Mouse (Mus musculus) CH12.LX (cell line): ENCODE measurements around the gene Phb2. TPM values are rescaled to one million over a fixed set of nuclear protein-coding genes. Genes with fewer than 3 reads are reported as not detected.

Experiments
- DNase-seq: peaks from one replicate; pipeline ENCODE4 v3.0.0-alpha.2; 2013; ENCODE audit errors: extremely low read depth
- H3K27ac ChIP-seq: 2 replicates; pipeline ENCODE4 v1.5.1; 2012; ENCODE audit warnings: low read depth, mild to moderate bottlenecking, control low read depth, moderate library complexity; ENCODE audit not compliant: insufficient read depth
- H3K27me3 ChIP-seq: replicated peaks from 2 replicates; pipeline ENCODE3; 2012; ENCODE audit warnings: inconsistent platforms
- H3K36me3 ChIP-seq, 2 experiments: replicated peaks in 1 of 2; 2 replicates each; pipeline versions ENCODE3 to v1.6.1; 2012; ENCODE audit warnings: inconsistent platforms in 1 of 2, low read length in 1 of 2, mild to moderate bottlenecking in 1 of 2, mixed read lengths in 1 of 2, moderate library complexity in 1 of 2; ENCODE audit not compliant: control insufficient read depth in 1 of 2, insufficient read depth in 1 of 2
- H3K4me1 ChIP-seq, 2 experiments: 2 replicates each; pipeline ENCODE4 v1.6.1; 2012; ENCODE audit warnings: inconsistent platforms in 1 of 2, moderate library complexity in 1 of 2; ENCODE audit not compliant: insufficient read depth in 2 of 2, control insufficient read depth in 1 of 2
- H3K4me2 ChIP-seq: 2 replicates; pipeline ENCODE4 v1.6.1; 2012; ENCODE audit warnings: low read depth, mild to moderate bottlenecking, control low read depth; ENCODE audit not compliant: poor library complexity, insufficient read depth, severe bottlenecking
- H3K4me3 ChIP-seq, 3 experiments: fragments of 150-350 bp in 1 of 3; sonication (generic) in 1 of 3; replicated peaks in 1 of 3; 2 replicates each; pipeline versions ENCODE3 to v1.5.1; 2011 to 2012; ENCODE audit warnings: low read depth in 2 of 3, low read length in 2 of 3, mild to moderate bottlenecking in 2 of 3, moderate library complexity in 2 of 3, control low read depth in 1 of 3, improper control_type of control experiment in 1 of 3, inconsistent platforms in 1 of 3, mixed read lengths in 1 of 3; ENCODE audit not compliant: poor library complexity in 1 of 3
- H3K79me2 ChIP-seq: replicated peaks from 2 replicates; pipeline ENCODE4 v1.6.1; 2012; ENCODE audit warnings: mild to moderate bottlenecking, moderate library complexity; ENCODE audit not compliant: control insufficient read depth, poor library complexity, insufficient read depth, severe bottlenecking; ENCODE audit errors: extremely low read depth
- H3K9ac ChIP-seq: 2 replicates; pipeline ENCODE4 v1.6.1; 2012; ENCODE audit warnings: low read depth, mild to moderate bottlenecking, control low read depth, moderate library complexity; ENCODE audit not compliant: insufficient read depth
- H3K9me3 ChIP-seq: replicated peaks from 2 replicates; pipeline ENCODE3; 2012; ENCODE audit warnings: low read length, inconsistent platforms, mixed read lengths
- BHLHE40 ChIP-seq: IDR thresholded peaks from 2 replicates; pipeline ENCODE4 v1.6.1; 2011; ENCODE audit warnings: mild to moderate bottlenecking, low read depth, low read length, improper control_type of control experiment
- CHD2 ChIP-seq: IDR thresholded peaks from 2 replicates; pipeline ENCODE4 v1.6.1; 2011; ENCODE audit warnings: low read length, improper control_type of control experiment
- CTCF ChIP-seq, 2 experiments: IDR thresholded peaks in 1 of 2; conservative IDR thresholded peaks in 1 of 2; 2 replicates each; pipeline ENCODE4 v1.5.1; 2011 to 2012; ENCODE audit warnings: low read depth in 2 of 2, low read length in 2 of 2, improper control_type of control experiment in 1 of 2, inconsistent platforms in 1 of 2, mild to moderate bottlenecking in 1 of 2, moderate library complexity in 1 of 2
- E2F4 ChIP-seq: IDR thresholded peaks from 2 replicates; pipeline ENCODE4 v1.6.1; 2011; ENCODE audit warnings: low read depth, low read length, improper control_type of control experiment; ENCODE audit not compliant: insufficient replicate concordance
- EP300 ChIP-seq: IDR thresholded peaks from 2 replicates; pipeline ENCODE4 v1.6.1; 2011; ENCODE audit warnings: low read length, improper control_type of control experiment
- ETS1 ChIP-seq: conservative IDR thresholded peaks from 2 replicates; pipeline ENCODE4 v1.6.1; 2012; ENCODE audit warnings: low read depth, mild to moderate bottlenecking, inconsistent platforms, low read length, improper control_type of control experiment, moderate library complexity
- GABPA ChIP-seq: IDR thresholded peaks from 2 replicates; pipeline ENCODE4 v1.6.1; 2012; ENCODE audit warnings: low read depth, low read length, improper control_type of control experiment, inconsistent platforms; ENCODE audit not compliant: insufficient replicate concordance
- IRF4 ChIP-seq: IDR thresholded peaks from 2 replicates; pipeline ENCODE4 v1.6.1; 2014; ENCODE audit warnings: low read depth, mild to moderate bottlenecking, inconsistent platforms, low read length, improper control_type of control experiment
- JUN ChIP-seq: IDR thresholded peaks from 2 replicates; pipeline ENCODE4 v1.6.1; 2011; ENCODE audit warnings: low read depth, mild to moderate bottlenecking, low read length, improper control_type of control experiment, moderate library complexity; ENCODE audit not compliant: insufficient read depth
- JUND ChIP-seq: conservative IDR thresholded peaks from 2 replicates; pipeline ENCODE4 v1.6.1; 2011; ENCODE audit warnings: low read depth, low read length, improper control_type of control experiment
- KAT2A ChIP-seq: IDR thresholded peaks from 2 replicates; pipeline ENCODE4 v1.6.1; 2012; ENCODE audit warnings: low read length, improper control_type of control experiment, inconsistent platforms; ENCODE audit not compliant: insufficient replicate concordance
- MAX ChIP-seq: IDR thresholded peaks from 2 replicates; pipeline ENCODE4 v1.6.1; 2011; ENCODE audit warnings: low read length, improper control_type of control experiment
- MXI1 ChIP-seq: IDR thresholded peaks from 2 replicates; pipeline ENCODE4 v1.6.1; 2011; ENCODE audit warnings: mild to moderate bottlenecking, low read depth, low read length, improper control_type of control experiment
- MYC ChIP-seq: IDR thresholded peaks from 2 replicates; pipeline ENCODE4 v1.6.1; 2011; ENCODE audit warnings: low read depth, mild to moderate bottlenecking, improper control_type of control experiment, low read length
- NELFE ChIP-seq: IDR thresholded peaks from 2 replicates; pipeline ENCODE4 v1.6.1; 2011; ENCODE audit warnings: low read depth, low read length, improper control_type of control experiment
- NRF1 ChIP-seq: IDR thresholded peaks from 2 replicates; pipeline ENCODE4 v1.6.1; 2014; ENCODE audit warnings: low read depth, mild to moderate bottlenecking, inconsistent platforms, low read length, improper control_type of control experiment, moderate library complexity
- RAD21 ChIP-seq: IDR thresholded peaks from 2 replicates; pipeline ENCODE4 v1.6.1; 2011; ENCODE audit warnings: low read depth, mild to moderate bottlenecking, low read length, improper control_type of control experiment, moderate library complexity
- RCOR1 ChIP-seq: conservative IDR thresholded peaks from 2 replicates; pipeline ENCODE4 v1.6.1; 2012; ENCODE audit warnings: low read depth, mild to moderate bottlenecking, inconsistent platforms, low read length, improper control_type of control experiment
- SMC3 ChIP-seq: IDR thresholded peaks from 2 replicates; pipeline ENCODE4 v1.6.1; 2011; ENCODE audit warnings: low read depth, low read length, improper control_type of control experiment
- UBTF ChIP-seq: IDR thresholded peaks from 2 replicates; pipeline ENCODE4 v1.6.1; 2012; ENCODE audit warnings: low read depth, mild to moderate bottlenecking, inconsistent platforms, low read length, improper control_type of control experiment, moderate library complexity
- USF1 ChIP-seq: IDR thresholded peaks from 2 replicates; pipeline ENCODE4 v1.6.1; 2014; ENCODE audit warnings: low read depth, mild to moderate bottlenecking, inconsistent platforms, low read length, improper control_type of control experiment
- USF2 ChIP-seq: conservative IDR thresholded peaks from 2 replicates; pipeline ENCODE4 v1.6.1; 2011; ENCODE audit warnings: low read depth, low read length, improper control_type of control experiment
- ZMIZ1 ChIP-seq: IDR thresholded peaks from 2 replicates; pipeline ENCODE4 v1.6.1; 2012; ENCODE audit warnings: low read depth, mild to moderate bottlenecking, inconsistent platforms, low read length, improper control_type of control experiment
- dilution Hi-C: fragments of 300-500 bp; cut with MboI; formaldehyde crosslinking; loops from 2 replicates; pipeline ENCODE4 v1.14.3; 2020; ENCODE audit warnings: low sequenced_read_pairs; ENCODE audit not compliant: extremely low pct_unique_long_range_greater_than_20kb, extremely low pct_ligation_motif_present
- in situ Hi-C: fragments of 300-500 bp; cut with MboI; formaldehyde crosslinking; loops from 3 replicates; pipeline ENCODE4 v1.14.3; 2019; ENCODE audit warnings: low sequenced_read_pairs, low pct_ligation_motif_present, low pct_unique_long_range_greater_than_20kb, mixed read lengths
- polyA plus RNA-seq: library from polyadenylated mRNA; unstranded; fragments of >175 nt; gene quantifications from 2 replicates; pipeline ENCODE4 v1.2.1, GENCODE M21; 2012; ENCODE audit warnings: low read depth; ENCODE audit not compliant: insufficient read length
- total RNA-seq, 2 experiments: library from RNA; depleted of rRNA; stranded (reverse); fragments of 300-350 nt in 1 of 2; fragments of >200 nt in 1 of 2; gene quantifications; 2 replicates each; pipeline ENCODE4 v1.2.3; 2012 to 2014

Gene Phb2
- total and polyA plus RNA-seq, 3 experiments = 380 to 694 (median 440) TPM

GRCm38 (mm10) chr6:124703789-124704188 lies 8.3 kb upstream of the Phb2 start:
- no peak overlapping the region for H3K4me3 ChIP-seq
- peaks cover 41% of the 10 kb centered on the region for H3K79me2 ChIP-seq
- H3K27me3 ChIP-seq = no peaks in the 10 kb centered on the region
- TF ChIP-seq MYC (no peak), ZMIZ1 (0 out of 2 replicates have a peak, but pooled peaks have one; percentile 5)
- H3K27ac ChIP-seq = no peak overlapping the region
- H3K9me3 ChIP-seq = no peaks in the 10 kb centered on the region
- H3K36me3 ChIP-seq = peaks cover 82 to 96% of the 10 kb centered on the region in 2 experiments
- in situ Hi-C loops = no loop called here
- no peak overlapping the region for H3K9ac ChIP-seq
- H3K4me1 ChIP-seq = peaks cover 36 to 66% of the 10 kb centered on the region in 2 experiments
- DNase-seq = no peak
- no peak overlapping the region for H3K4me2 ChIP-seq
- dilution Hi-C loops = no loop called here

- Histone ChIP-seq H3K4me2 (no peak overlapping the region), H3K27me3 (no peaks in the 10 kb centered on the region), H3K4me1 (peaks cover 36 to 66% of the 10 kb centered on the region in 2 experiments), H3K9me3 (no peaks in the 10 kb centered on the region), H3K79me2 (peaks cover 48% of the 10 kb centered on the region), H3K4me3 (no peak overlapping the region), H3K9ac (no peak overlapping the region), H3K36me3 (peaks cover 79 to 96% of the 10 kb centered on the region in 2 experiments), H3K27ac (no peak overlapping the region)
- TF ChIP-seq CHD2 (peak; percentile 34; the same call in 1 of the 2 replicates), NRF1 (no peak), ZMIZ1 (no peak; the same call in 1 of the 2 replicates), RAD21 (no peak)
- no peak for DNase-seq
- in situ Hi-C loops (no loop called here), dilution Hi-C loops (no loop called here)
These were observed 7.7 kb upstream of the Phb2 start for GRCm38 (mm10) chr6:124704417-124704816.

- Histone ChIP-seq H3K27me3 (no peaks in the 10 kb centered on the region), H3K4me2 (peak overlapping the region; percentile 60), H3K27ac (peak overlapping the region; percentile 86), H3K4me3 (no peak overlapping the region), H3K9ac (peak overlapping the region; percentile 30; the same call in 1 of the 2 replicates), H3K36me3 (peaks cover 64 to 86% of the 10 kb centered on the region in 2 experiments), H3K4me1 (peaks cover 31 to 63% of the 10 kb centered on the region in 2 experiments), H3K9me3 (no peaks in the 10 kb centered on the region), H3K79me2 (peaks cover 65% of the 10 kb centered on the region)
- in situ Hi-C loops (no loop called here), dilution Hi-C loops (no loop called here)
- peak; percentile 71 for DNase-seq
- peak; percentile 52; the same call in 1 of the 2 replicates for TF ChIP-seq ZMIZ1
- no peak for TF ChIP-seq RCOR1
- TF ChIP-seq NELFE = no peak
- peak; percentile 23; the same call in 1 of the 2 replicates for TF ChIP-seq CHD2
- 0 out of 2 replicates have a peak, but pooled peaks have one; percentile 31 for TF ChIP-seq KAT2A
- peak; percentile 67; the same call in 1 of the 2 replicates for TF ChIP-seq MXI1
- TF ChIP-seq ETS1 = no peak; the same call in 1 of the 2 replicates
- no peak for TF ChIP-seq E2F4
- no peak for TF ChIP-seq NRF1
- TF ChIP-seq USF1 = no peak
- TF ChIP-seq UBTF = no peak
- no peak for TF ChIP-seq GABPA
- no peak for TF ChIP-seq MAX
- no peak for TF ChIP-seq SMC3
- TF ChIP-seq JUND = 0 out of 2 replicates have a peak, but pooled peaks have one; percentile 15
- TF ChIP-seq USF2 = no peak
- TF ChIP-seq BHLHE40 = peak; percentile 71
- peak; percentile 72; the same call in 1 of the 2 replicates for TF ChIP-seq JUN
- no peak for TF ChIP-seq RAD21
- peak; percentile 41 for TF ChIP-seq EP300
- peak; percentile 78 for TF ChIP-seq IRF4
- TF ChIP-seq MYC = peak; percentile 32; the same call in 1 of the 2 replicates
- TF ChIP-seq CTCF (conservative IDR thresholded peaks at IDR 0.05 in 1 of 2, IDR thresholded peaks at IDR 0.05 in 1 of 2; ENCODE audit: low read depth in 2 of 2, low read length in 2 of 2) = no peak
These were observed 6.0 kb upstream of the Phb2 start for GRCm38 (mm10) chr6:124706061-124706627.
